Mouse (Mus musculus) thymus, postnatal 0 days (tissue): Measurements from ENCODE around the gene D430019H16Rik. TPM values are rescaled to one million over a fixed set of nuclear protein-coding genes. Genes with fewer than 3 reads are reported as not detected.

Experiments
- DNase-seq: peaks from one replicate; pipeline ENCODE4 v3.0.0-alpha.2; 2015; ENCODE audit warnings: low spot score
- polyA plus RNA-seq: library from polyadenylated mRNA; unstranded; fragments of >200 nt; fragmentation: Nextera tagmentation; extraction: Ambion mirVana; gene quantifications from 2 replicates; pipeline ENCODE4 v1.2.1, GENCODE M21; 2015

D430019H16Rik gene
- 0.19 and 0.36 TPM in 2 replicates for polyA plus RNA-seq

DNA sequence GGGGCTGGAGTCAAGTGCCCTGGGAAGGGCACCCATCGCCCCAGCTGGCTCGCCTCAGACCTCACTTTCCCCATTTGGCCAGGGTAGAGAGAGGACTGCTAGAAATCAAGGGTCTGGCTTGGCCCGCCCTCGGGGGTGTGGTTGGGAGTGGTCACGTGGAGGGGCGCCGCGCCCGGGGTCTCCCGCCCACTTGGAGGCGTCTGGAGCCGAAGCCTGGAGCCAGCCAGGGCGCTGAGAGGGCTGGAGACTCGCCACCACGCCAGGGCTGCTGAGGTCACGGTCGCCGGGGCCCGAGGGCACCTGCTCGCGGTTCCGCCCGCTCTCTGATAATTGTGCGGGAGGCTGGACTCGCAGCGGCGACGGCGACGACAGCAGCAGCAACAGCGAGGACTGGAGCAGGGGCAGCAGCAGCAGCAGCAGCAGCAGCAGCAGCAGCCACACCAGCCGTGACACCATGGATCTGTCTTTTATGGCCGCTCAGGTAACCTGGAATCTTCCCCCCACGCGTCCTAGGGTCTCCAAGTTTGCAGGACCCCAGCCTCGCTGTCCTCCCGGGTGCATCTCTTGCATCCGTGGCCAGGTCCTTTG lies at the start of gene D430019H16Rik:
D430019H16Rik (plus strand) TSS at position 187 of the 588 bp plus-strand sequence.
- DNase-seq: no peak

- no peak for DNase-seq
Measured at GRCm38 (mm10) chr12:105406008-105406407, 47.6 kb upstream of the D430019H16Rik start.

DNA sequence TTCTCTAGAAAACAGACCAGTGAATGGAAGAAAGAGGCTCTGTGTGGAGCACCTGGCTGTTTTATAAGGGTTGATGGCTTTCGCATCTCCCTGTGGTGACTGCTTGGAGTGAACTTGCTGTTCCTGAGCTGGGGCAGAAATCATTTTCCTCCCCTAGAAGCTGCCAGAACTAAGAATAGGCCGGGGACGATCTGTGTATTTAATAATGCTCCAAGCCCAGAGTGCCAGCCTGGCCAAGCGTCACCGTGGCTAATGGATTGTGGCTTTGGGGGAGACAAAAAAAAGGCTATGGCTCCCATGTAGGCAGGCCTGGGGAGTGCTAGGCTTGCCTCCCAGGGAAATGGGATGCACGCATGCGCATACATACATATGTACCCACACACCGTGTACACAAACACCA lies 39.7 kb upstream of the D430019H16Rik start:
- DNase-seq: no peak

DNA sequence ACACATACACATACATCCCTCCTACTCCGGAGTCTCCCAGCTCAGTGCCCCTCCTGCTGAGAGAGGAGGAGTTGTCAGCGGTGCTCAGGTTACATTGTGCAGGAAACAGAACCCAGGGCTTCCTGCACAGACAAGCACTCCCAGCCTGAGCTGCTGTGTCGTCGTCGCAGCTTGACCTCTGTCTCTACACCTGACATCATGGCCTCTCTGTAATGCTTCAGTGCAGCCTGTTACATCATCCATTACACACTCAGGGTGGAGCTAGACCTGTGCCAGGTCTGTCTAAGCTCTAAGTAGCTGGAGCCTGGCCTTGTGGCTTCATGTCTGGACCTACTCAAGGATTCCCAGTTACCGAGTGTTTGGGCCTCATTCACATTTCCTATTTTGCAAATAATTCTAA lies 33.2 kb upstream of the D430019H16Rik start:
- DNase-seq: no peak

DNA sequence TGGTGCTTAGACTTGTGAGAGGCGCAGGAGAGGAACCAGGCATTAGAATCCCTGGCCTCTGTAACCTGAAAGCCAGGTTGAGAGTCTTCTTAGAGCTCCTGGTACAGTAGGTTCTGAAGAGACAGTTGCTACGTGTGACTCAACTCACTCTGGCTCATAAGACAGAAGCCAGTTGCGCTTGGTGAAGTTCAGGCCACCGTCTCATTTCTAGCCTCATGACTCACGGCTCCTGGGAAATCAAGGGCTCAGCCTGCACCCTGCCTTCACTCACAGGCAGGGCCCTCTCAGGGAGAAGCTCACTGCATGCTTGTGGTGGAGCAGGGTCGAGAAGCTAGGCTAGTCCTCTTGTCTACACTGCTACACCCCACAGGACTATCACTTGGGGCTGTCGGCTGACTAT lies 27.1 kb upstream of the D430019H16Rik start:
- DNase-seq: no peak

DNA sequence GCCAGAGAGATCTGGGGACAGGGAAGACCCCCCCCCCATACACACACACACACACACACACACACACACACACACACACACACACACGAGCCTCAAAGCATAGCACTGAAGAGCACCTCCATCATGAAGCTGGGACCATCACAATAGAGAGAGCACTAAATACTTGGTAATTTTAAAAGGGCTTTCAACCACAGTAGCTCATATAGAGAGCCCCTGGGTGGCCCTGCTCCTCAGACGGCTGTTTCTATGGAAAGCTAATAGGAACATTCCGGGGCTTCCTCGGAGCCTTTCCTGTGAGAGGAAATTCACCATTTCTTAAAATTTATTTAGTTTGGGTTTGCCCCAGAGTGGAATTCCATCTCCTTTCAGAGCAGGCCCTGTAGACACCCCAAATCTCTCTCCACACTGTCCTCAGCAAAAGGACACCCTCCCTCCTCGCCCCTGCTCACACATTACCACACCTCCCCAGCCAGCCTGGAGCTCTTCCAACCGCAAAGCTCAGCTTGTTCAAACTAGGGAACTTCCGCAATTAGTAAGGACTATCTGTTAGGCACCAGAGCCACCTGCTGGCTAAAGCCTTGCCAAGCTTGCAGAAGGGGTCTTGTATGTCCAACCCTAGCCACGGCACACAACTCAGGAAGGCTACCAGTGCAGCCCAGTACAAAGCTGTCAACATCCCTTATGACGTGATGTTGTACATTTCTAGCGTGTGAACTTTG lies 26.5 kb upstream of the D430019H16Rik start:
- DNase-seq: peak; percentile 18

DNA sequence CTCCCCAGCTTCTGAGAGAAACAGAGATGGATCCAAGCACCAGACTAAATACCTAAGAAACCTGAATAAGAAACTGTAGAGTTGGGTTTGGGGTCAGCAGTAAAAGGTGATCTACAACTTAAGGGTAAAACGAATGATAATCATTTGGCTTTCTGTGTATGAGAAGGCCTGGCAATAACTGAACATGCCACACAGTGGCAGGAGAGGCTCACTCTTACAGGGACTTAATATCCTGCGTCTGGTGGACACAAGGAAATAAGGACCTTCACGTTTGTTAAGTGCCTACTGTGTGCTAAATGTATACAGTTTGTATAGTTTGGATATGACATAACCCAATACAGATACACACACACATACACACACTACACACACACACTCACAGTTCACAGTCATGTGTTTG lies 21.8 kb upstream of the D430019H16Rik start:
- DNase-seq: no peak

DNA sequence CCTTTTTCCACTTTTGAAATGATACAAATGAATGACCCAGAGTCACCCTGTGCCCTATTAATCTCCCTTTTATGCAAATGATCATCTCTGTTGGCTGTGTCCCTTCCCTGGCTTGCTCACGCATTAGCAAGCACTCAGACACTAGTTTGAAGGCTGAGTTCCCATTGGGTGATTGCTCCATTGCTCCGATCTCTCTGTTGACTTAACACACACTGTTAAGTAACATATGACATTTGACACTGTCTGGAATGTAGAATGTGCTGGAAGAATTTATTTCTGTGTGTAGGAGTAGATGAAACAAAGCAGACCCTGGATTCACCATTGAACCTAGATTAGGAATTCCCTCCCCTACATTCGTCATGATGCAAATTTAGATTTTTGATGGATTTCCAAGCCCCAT lies 20.8 kb upstream of the D430019H16Rik start:
- DNase-seq: no peak

GRCm38 (mm10) chr12:105438259-105438658 lies 15.4 kb upstream of the D430019H16Rik start:
- DNase-seq: no peak

GRCm38 (mm10) chr12:105439976-105440375 lies 13.7 kb upstream of the D430019H16Rik start:
- DNase-seq: no peak

DNA sequence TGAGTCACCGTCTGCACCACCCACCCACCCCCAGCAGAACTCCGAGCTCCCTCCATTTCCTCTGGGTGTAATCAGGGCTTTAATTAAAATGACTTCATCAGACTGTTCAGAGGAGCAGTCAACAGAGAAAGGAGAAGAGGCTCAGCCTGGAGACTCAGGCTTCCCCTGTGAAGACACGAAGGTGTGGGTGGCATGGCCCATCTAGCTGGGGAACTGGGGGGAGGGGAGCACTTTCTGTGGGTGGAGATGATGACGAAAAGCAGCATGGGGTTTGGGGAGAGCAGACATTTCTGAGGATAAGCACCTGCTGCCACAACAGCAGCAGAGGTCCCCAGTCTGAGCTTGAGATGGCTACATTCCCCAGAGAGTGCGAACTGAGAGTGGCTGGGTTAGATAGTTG lies 10.1 kb upstream of the D430019H16Rik start:
- DNase-seq: no peak

- no peak for DNase-seq
Measured at GRCm38 (mm10) chr12:105445767-105446166, 7.9 kb upstream of the D430019H16Rik start.

- DNase-seq: no peak
Measured at GRCm38 (mm10) chr12:105449239-105449638, 4.4 kb upstream of the D430019H16Rik start.

DNA sequence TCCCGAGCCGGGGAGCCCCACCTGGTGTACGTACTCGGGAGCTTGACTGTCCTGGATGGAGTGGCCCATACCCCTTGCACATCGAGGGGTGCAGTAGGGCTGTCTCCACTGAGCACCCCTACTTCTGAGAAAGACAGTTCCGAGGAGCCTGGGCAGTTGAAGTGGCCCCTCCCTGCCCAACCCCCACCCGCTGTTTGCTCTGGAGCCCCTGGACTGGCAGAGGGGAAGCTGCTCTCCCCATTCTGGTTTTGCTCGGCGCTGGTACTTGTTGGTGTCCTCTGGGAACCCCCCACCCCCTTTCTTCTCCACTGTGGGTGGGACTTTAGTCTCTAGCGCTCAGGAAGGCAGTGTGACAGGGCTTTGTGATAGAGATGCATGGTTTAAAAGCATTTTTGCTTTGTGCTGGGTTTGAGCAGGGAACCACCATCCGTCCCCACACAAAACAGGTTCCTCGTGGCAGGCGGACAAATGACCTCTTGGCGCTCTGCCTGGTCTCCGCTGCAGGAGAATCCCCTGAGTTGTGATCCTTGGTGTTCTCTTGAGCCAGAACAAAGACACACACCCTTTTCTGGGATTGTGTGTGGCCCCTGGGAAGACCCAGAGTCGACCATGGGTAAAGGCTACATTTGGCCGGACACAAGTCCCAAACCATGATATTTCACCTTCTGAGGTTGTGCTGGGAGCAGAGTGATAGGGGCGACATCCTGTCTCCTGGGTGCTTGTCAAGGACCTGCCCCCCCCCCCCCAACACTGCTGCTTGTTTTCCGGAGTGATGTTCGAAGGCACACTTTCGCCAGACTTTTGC lies 804 bp downstream of the D430019H16Rik start:
- DNase-seq: no peak

DNA sequence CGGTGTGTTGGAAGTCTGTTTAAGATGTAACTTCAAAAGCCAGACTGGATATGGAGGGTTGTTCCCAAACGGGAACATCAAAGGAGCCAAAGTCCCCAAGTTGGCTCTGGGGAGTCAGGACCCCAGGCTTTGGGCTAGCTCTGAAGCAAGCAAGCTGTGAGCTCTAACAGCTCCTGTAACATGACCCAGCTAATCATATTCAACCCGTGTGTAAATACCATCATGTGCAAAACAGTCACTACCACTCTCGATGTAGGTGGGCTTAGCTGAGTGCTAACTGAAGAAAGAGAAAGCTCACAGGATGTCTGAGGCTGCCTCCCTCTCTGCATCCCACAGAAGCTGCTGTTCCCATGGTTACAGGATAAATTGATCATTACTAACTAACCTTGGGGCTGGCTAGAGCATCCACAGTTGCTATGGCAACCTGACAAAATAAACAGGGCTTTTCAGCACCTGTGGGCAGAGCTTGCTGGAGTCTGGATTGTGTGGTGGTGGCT lies 1.5 kb downstream of the D430019H16Rik start:
- DNase-seq: no peak

DNA sequence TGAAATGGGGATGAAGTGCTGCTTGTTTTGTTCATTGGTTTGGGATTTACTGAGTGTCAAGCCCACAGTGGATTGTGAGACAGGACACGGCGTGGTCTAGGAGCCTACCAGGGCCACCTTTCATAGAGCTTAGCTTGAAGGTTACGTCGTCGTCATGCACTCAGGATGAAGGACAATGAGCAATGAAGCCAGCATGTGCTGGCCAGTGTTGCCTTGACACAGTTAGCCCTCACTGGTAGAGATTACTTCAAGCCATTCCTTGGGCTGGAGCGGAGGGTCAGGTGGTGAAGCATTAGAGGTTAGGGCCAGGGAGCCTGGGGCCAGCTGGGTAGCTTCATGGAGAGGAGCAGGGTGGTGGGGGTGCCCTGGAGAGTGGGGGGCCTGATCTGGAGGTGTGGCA lies 5.1 kb downstream of the D430019H16Rik start:
- DNase-seq: no peak

- DNase-seq: no peak
Measured at GRCm38 (mm10) chr12:105461066-105461465, 7.4 kb downstream of the D430019H16Rik start.

DNA sequence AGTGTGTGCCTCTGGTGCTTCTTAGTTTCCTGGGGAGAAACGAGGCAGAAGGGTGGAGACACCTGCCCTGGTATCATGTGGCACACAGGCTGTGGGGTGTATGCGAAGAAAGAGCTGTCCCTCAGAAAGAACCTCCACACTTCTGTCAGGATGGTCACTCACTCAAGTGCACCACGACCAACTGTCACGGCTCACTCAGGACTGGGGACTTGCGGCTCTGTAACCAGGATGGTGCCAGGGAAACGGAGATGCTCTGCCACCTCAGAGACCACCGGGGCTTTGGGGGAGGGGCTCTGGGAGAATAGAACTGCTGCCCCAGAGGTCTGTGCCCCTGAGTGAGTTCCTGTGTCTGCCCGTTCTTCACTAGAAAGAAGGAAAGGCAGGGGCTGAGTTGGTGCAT lies 15.4 kb downstream of the D430019H16Rik start:
- DNase-seq: no peak

DNA sequence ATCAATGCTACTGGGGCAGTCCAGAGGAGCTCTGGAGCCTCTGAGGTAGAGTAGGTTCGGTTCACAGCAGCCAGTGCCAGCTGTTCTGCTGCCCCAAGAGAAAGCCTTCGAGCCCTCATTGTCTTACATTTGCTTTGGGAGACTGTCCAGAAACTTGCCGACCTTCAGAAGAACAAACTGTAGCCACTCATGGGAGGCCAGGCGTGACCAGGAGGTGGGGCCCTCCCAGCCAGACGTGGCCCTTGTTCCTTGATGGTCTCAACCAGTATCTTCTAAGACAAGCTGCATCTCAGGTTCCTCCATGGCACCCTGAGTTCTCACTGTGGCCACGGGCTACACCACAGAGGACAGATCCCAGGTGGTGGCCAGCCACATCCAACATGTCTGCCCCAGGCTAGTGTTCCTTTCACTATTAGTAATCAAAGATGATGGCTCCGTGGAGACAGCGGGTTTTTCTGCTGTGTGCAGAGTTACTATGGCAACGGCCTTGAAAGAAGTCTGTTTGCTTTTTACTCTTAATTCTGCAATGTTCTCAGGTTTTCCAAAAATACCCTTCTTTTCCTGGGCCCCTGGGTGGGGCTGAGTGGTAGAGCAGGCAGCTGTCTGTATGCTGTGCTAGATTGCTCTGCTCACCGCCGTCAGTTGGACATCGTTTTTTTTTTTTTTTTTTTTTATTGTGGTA lies 21.7 kb downstream of the D430019H16Rik start:
- DNase-seq: no peak

GRCm38 (mm10) chr12:105476453-105476852 lies 22.8 kb downstream of the D430019H16Rik start:
- DNase-seq: peak; percentile 60

GRCm38 (mm10) chr12:105476993-105477392 lies 23.3 kb downstream of the D430019H16Rik start:
- no peak for DNase-seq
